Mouse (Mus musculus) cerebellum, postnatal 10 days (tissue): Measurements from ENCODE around the gene Gm11492.

Experiments used
- DNase-seq, 2 experiments: peaks; one replicate each; pipeline ENCODE4 v3.0.0; 2021; ENCODE audit warnings: mixed read lengths in 2 of 2

Gm11492 gene

GRCm38 (mm10) chr11:87602234-87602633, 35.8 kb downstream of the Gm11492 start:
- DNase-seq, result no peak

DNA sequence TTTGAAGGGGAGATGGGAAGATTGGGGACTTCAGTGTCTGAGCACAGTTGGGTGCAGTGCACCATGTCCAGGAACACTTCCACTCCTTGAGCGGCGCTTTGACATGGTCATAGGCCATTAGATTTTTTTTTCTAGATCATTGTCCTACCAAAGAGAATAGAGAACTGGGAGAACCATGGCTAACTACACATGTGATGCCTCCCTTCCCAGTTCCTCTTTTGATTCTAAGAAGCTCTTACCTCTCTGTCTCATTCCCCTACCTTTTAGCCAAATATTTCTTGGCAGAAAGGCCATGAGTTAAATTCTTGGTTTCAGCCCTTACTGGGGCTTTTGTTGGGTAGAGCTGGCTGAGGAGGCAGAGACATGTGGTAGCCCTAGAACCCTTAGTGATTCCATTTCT, 37.1 kb downstream of the Gm11492 start:
- no peak for DNase-seq

- peak; percentile 28 to 53 for DNase-seq
Measured at GRCm38 (mm10) chr11:87609264-87609663, 42.8 kb downstream of the Gm11492 start.

- peak; percentile 71 to 74 for DNase-seq
Measured at GRCm38 (mm10) chr11:87611547-87611946, 45.1 kb downstream of the Gm11492 start.

- no peak for DNase-seq
Measured at GRCm38 (mm10) chr11:87613972-87614371, 47.5 kb downstream of the Gm11492 start.

- DNase-seq, result no peak
Measured at GRCm38 (mm10) chr11:87615551-87615950, 49.1 kb downstream of the Gm11492 start.

DNA sequence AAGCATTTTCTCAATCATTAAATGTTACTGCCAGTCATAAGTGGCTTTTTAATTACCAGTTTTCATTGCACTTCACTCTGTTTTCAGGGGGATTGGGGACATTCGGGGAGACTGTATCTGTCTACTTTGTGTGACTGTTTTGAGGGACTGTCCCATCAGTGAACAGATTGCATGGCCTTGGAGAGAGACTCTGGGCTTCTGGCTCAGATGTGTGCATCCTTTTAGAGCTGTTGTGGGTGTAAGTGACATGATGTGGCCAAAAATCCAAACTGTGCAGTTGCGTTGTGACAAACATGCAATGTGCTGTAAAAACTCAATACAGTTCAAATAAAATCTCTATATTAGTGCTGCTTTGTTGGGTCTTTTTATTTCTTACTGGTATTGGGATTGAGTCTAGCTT, 49.5 kb downstream of the Gm11492 start:
- no peak for DNase-seq

DNA sequence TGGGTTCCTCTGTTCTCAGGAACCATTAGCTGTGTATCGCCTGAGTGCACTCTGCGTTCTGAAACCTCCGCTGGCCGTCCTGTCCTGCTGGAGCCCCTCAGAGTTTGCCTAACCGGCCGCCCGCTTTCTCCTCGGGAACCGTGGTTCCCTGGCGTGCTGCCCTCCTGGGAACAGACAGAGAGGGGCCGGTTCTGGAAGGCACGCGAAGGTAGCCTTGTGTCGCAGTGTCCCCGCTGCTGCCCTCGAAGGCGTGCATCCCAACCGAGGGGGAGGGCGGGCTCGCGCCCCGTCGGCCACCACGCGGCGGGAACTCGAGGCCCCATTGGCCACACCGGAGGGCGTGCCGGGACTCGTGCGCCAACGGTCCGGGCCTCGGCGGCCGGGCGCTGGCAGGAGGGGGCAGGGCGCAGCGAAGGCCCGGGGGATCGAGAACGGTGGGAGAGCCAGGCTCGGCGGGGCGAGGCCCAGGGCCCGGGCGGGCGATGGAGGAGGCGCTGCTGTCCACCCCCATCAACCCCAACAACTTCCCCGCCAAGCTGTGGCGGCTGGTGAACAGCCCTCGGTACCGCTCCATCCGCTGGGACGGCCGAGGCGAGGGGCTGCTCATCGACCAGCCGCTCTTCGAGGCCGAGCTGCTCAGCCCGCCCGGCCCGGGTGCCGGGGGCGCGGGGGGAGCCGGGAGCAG, 50.5 kb downstream of the Gm11492 start, which contains the start of gene Hsf5:
Gene Hsf5 (plus strand): TSS at position 375 of the 685 bp plus-strand sequence.
- no peak for DNase-seq

DNA sequence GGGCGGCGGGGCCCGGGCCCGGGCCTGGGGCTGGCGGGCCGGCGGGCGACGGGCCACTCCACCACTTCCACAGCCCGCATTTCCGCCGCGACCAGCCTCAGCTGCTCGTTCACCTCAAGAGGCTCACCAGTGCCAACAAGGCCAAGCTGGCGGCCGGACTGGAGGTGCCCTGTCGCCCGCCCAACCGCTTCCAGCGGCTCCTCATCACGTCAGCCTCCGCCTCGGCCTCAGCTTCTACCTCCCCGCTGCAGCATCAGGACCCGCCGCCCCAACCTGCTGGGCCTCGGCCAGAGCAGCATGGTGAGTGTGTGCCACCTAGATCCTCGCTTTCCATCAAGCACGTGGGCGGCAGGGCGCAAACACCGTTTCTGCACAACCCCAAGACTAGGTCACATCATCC, 51.2 kb downstream of the Gm11492 start:
- no peak for DNase-seq
